7 mouse cellular contexts compared by ENCODE assay signal in genomic region chr5:111269613-111270205, GRCm38 (mm10).
DNase-seq lines count a peak whose midpoint lies in the region; ATAC-seq and TF ChIP-seq lines count a peak whose summit lies in the region.

No protein-coding gene starts in this region.

- peak; percentile 42; the same call in 1 of the 2 replicates for ATAC-seq in forebrain, embryonic 11.5 days (replicated peaks; ENCODE audit: low FRiP score)

- 57% methylated on average over 6 of the region's 6 CpGs for WGBS in forebrain, embryonic 11.5 days
- WGBS in large intestine, adult 2 months = 62% methylated on average over 6 of the region's 6 CpGs

- H3K4me3 ChIP-seq in ES-E14 (ENCODE audit: insufficient read depth in 1 of 2, low read depth in 1 of 2, low read length in 2 of 2, poor library complexity in 1 of 2, severe bottlenecking in 1 of 2) = no peak overlapping the region
- no peak overlapping the region for H3K4me3 ChIP-seq in forebrain, embryonic 11.5 days (ENCODE audit: low read depth, low read length)

- no peaks in the 10 kb centered on the region for H3K4me1 ChIP-seq in ES-E14 (ENCODE audit: control insufficient read depth in 2 of 2, insufficient read depth in 2 of 2, low read length in 2 of 2, poor library complexity in 1 of 2)
- H3K4me1 ChIP-seq in forebrain, embryonic 11.5 days (replicated peaks; ENCODE audit: control insufficient read depth, insufficient read depth, low read length) = no peaks in the 10 kb centered on the region

- no peaks in the 10 kb centered on the region for H3K27me3 ChIP-seq in forebrain, embryonic 11.5 days (ENCODE audit: control insufficient read depth, insufficient read depth, low read length)

- H3K9me3 ChIP-seq in ES-E14 (ENCODE audit: control insufficient read depth, insufficient read depth, low read depth, low read length) = no peaks in the 10 kb centered on the region
- H3K9me3 ChIP-seq in forebrain, embryonic 11.5 days (ENCODE audit: control insufficient read depth, low read length) = no peaks in the 10 kb centered on the region

- peak; percentile 46 for DNase-seq in ES-E14 (ENCODE audit: low read depth, low spot score)
- DNase-seq in brain, adult 2 months (ENCODE audit: low read depth, low spot score) = peak; percentile 81
- DNase-seq in forebrain, embryonic 11.5 days (ENCODE audit: low spot score) = peak; percentile 89
- DNase-seq in heart, postnatal 25 days (ENCODE audit: low spot score) = peak; percentile 50
- peak; percentile 28 for DNase-seq in large intestine, adult 2 months (ENCODE audit: low read depth, low spot score)
- DNase-seq in lung, postnatal 4 days = peak; percentile 75 to 82
- DNase-seq in right cerebral cortex, postnatal 14 days = peak; percentile 75

- intact Hi-C loops in heart, postnatal 25 days (cut with DNase I) = loop anchor here (5.0 to 10.0 kb wide), 4 partner anchors 292 to 482 kb away; partner anchors contain the start of genes Chek2 and Hscb

- no peak overlapping the region for H3K4me2 ChIP-seq in forebrain, embryonic 11.5 days (ENCODE audit: low read depth, low read length, severe bottlenecking)

- in situ Hi-C loops in ES-E14 (cut with MboI; ENCODE audit: low sequenced_read_pairs in 2 of 2, unreplicated experiment in 2 of 2) = no loop called here

- no peaks in the 10 kb centered on the region for H3K36me3 ChIP-seq in ES-E14 (ENCODE audit: control insufficient read depth, insufficient read depth, low read length, poor library complexity, severe bottlenecking)
- peaks cover 4% of the 10 kb centered on the region; the same call in 1 of the 2 replicates for H3K36me3 ChIP-seq in forebrain, embryonic 11.5 days (ENCODE audit: control insufficient read depth, insufficient read depth, low read length)

- H3K9ac ChIP-seq in ES-E14 (ENCODE audit: insufficient read depth, low read depth, low read length, poor library complexity, severe bottlenecking) = no peak overlapping the region
- no peak overlapping the region for H3K9ac ChIP-seq in forebrain, embryonic 11.5 days (ENCODE audit: low read length)

- H3K27ac ChIP-seq in ES-E14 (ENCODE audit: insufficient read depth, low read depth, low read length, poor library complexity, severe bottlenecking) = no peak overlapping the region
- H3K27ac ChIP-seq in forebrain, embryonic 11.5 days (ENCODE audit: low read depth, low read length) = no peak overlapping the region

TF ChIP-seq in ES-E14, 5 proteins besides CTCF, POLR2A, EP300 and RAD21:
- peak; percentile 80 for TF ChIP-seq ZC3H11A (IDR thresholded peaks at IDR 0.05; ENCODE audit: borderline replicate concordance, low read depth, low read length)
- no peak for TF ChIP-seq MAFK (IDR thresholded peaks at IDR 0.05; ENCODE audit: insufficient read depth, low read depth, low read length)

Comparison
In these comparisons a context has a peak if more than half of its experiments do, and no peak if none do; other contexts are left out.
1. DNase-seq: peak in every context shown above with its lines; median percentile 89 in forebrain, embryonic 11.5 days; 81 in brain, adult 2 months; 78 in lung, postnatal 4 days; 75 in right cerebral cortex, postnatal 14 days; 50 in heart, postnatal 25 days; 46 in ES-E14; 28 in large intestine, adult 2 months.